Mouse (Mus musculus) ES-Bruce4 (cell line): ENCODE measurements around the gene Slc35f6.

Experiments used
- CTCF ChIP-seq: IDR thresholded peaks from one replicate; pipeline ENCODE4 v1.8.1; 2011; ENCODE audit warnings: low read depth, low read length
- POLR2A ChIP-seq: IDR thresholded peaks from one replicate; pipeline ENCODE4 v1.8.1; 2011; ENCODE audit warnings: low read length; ENCODE audit not compliant: insufficient read depth

DNA sequence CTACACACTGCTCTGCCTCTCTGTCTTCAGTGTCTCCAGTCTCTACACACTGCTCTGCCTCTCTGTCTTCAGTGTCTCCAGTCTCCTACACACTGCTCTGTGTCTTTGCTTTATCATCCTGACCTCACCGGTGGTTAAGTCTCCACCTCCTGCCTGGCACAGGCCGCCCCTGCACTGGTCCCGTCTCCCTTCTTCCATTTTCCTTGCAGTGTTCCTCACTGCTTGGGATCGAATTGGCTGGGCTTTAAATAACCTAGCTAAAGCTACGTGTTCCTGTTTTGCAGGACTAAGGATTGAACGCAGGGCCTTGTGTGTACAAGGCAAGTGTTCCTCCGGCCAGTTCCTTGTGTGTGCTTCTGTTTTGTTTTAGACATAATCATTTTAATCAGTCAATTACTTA is 22.4 kb downstream of the Slc35f6 start:
- TF ChIP-seq POLR2A (no peak), CTCF (no peak)
